Mouse (Mus musculus): ENCODE measurements around the gene Ndufs4. TPM values are rescaled to one million over a fixed set of nuclear protein-coding genes. Genes with fewer than 3 reads are reported as not detected.
A peak's percentile ranks its signal among the peaks of the same experiment; 100 is the strongest.

The Ndufs4 gene
- 275 and 293 TPM in 2 replicates for polyA plus RNA-seq (2015; fragmentation: Nextera tagmentation; extraction: Ambion mirVana)

DNA sequence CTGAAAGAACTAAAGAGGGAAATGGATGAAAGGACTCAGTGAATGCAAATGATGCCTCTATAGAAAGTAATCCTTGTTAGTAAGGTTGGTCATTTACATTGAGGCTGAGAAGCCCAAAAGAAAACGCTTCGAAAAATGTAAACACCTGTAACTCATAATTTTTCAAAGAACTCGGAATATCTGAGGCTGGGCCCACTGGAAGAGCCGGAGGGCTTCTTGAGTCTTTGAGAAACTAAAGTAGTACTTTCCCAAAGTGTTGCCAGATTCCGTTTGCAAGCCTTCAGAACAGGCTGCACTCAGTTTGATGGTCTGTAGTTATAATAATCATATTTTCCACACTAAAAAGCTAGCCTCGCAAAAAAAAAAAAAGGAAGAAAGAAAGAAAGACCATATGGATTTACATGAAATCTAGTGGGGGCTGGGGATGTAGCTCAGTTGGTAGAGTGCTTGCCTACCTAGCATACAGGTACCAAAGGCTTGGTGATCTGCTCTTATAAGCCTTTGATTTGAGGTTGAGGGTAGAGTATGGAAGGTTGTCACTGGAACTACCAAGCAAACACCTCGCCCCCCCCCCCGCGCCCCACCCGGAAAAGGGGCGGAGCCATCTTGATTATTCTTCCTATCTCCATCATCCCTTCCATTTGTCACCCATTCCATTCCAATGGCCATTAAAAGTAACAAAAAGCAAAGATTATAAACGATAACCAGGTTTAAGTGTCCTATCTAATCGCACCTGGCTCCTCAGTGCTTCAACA lies at the start of gene Ndufs4:
TSS of gene Ndufs4 (minus strand) at position 48 of the 755 bp plus-strand sequence.
- peak within 1 kb of the TSS; percentile 96 for H3K4me3 ChIP-seq (ENCODE audit: low read length)
- WGBS: 42% methylated on average over 13 of the region's 13 CpGs
- no peaks in the 10 kb centered on the region for H3K27me3 ChIP-seq (ENCODE audit: insufficient read depth, low read length)
- H3K9ac ChIP-seq (replicated peaks; ENCODE audit: low read length): peak within 1 kb of the TSS; percentile 94
- no peaks in the 10 kb centered on the region for H3K36me3 ChIP-seq (ENCODE audit: insufficient read depth, low read length)
- peak; percentile 5; the same call in 1 of the 2 replicates for ATAC-seq (ENCODE audit: low FRiP score, low TSS enrichment)
- no peaks in the 10 kb centered on the region for H3K9me3 ChIP-seq (ENCODE audit: low read length)
- peak within 1 kb of the TSS; percentile 79 for H3K4me2 ChIP-seq (replicated peaks; ENCODE audit: low read depth, low read length)
- peak within 1 kb of the TSS; percentile 89 for H3K27ac ChIP-seq (ENCODE audit: low read length)
- H3K4me1 ChIP-seq (ENCODE audit: insufficient read depth, low read length): peaks cover 8% of the 10 kb centered on the region

DNA sequence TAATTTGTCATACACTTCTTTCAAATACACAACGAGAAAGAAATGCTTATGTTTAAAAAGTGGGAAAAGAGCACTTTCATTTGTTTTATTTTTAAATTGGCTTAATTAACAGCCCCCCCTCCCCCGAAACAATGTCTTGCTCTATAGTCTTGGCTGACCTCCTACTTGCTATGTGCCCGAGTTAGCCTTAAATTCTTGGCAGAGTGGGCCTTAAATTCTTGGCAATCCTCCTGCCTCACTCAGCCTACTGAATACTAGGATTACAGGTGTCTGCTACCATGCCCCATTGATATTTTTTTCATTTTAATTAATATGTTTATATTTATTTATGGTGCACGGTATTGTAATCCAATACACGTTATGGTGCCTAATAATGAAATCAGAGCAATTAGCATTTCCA lies 44.4 kb upstream of the Ndufs4 start:
- no peaks in the 10 kb centered on the region for H3K36me3 ChIP-seq (ENCODE audit: insufficient read depth, low read length)
- no peaks in the 10 kb centered on the region for H3K4me1 ChIP-seq (ENCODE audit: insufficient read depth, low read length)
- no peak overlapping the region for H3K27ac ChIP-seq (ENCODE audit: low read length)
- H3K27me3 ChIP-seq (ENCODE audit: insufficient read depth, low read length): no peaks in the 10 kb centered on the region
- no peaks in the 10 kb centered on the region for H3K9me3 ChIP-seq (ENCODE audit: low read length)
- H3K9ac ChIP-seq (replicated peaks; ENCODE audit: low read length): no peak overlapping the region
- no peak overlapping the region for H3K4me2 ChIP-seq (replicated peaks; ENCODE audit: low read depth, low read length)
- H3K4me3 ChIP-seq (ENCODE audit: low read length): no peak overlapping the region
- no peak for ATAC-seq (ENCODE audit: low FRiP score, low TSS enrichment)
- WGBS: 76% methylated on average over 5 of the region's 5 CpGs

DNA sequence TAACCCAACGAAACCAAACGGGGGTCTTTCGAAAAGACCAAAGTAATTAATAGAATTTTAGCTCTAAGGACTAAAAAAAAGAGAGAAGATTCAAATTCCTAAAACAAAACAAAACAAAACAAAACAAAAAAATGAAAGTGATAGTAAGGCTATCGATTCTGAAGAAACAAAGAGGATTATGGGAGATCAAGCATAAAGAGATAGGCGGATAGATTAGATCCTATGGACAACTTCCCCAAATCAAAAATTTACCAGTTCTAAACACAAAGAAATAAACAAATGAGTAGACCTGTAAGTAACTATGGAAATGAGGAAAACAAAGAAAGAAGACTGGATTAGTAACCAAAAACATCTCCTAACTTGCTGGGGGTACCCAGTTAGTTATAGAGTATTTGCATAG lies 37.2 kb upstream of the Ndufs4 start:
- H3K9ac ChIP-seq (replicated peaks; ENCODE audit: low read length): no peak overlapping the region
- no peak overlapping the region for H3K27ac ChIP-seq (ENCODE audit: low read length)
- no peak for ATAC-seq (ENCODE audit: low FRiP score, low TSS enrichment)
- WGBS: 95% methylated on average over 5 of the region's 5 CpGs
- H3K36me3 ChIP-seq (ENCODE audit: insufficient read depth, low read length): no peaks in the 10 kb centered on the region
- no peak overlapping the region for H3K4me3 ChIP-seq (ENCODE audit: low read length)
- no peaks in the 10 kb centered on the region for H3K4me1 ChIP-seq (ENCODE audit: insufficient read depth, low read length)
- H3K27me3 ChIP-seq (ENCODE audit: insufficient read depth, low read length): no peaks in the 10 kb centered on the region
- H3K9me3 ChIP-seq (ENCODE audit: low read length): no peaks in the 10 kb centered on the region
- no peak overlapping the region for H3K4me2 ChIP-seq (replicated peaks; ENCODE audit: low read depth, low read length)

DNA sequence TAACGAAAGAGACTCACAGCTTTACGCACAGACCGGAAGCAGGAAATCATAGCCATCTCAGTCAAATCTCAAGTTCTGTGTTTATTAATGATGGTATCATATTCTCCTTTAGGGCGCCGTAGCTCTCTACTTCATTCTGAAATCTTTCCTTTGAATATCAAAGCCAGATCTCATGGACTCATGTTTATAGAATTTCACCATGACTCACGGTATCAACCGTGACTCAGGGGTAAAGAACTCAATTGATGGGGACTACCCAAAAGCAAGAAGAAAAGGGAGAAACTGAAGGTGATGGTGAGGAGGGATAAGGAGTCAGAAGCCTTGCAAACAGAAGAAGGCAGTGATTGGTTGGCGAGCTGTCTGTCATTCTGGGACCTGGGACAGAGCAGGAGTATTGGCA lies 32.2 kb upstream of the Ndufs4 start:
- H3K9ac ChIP-seq (replicated peaks; ENCODE audit: low read length): no peak overlapping the region
- no peaks in the 10 kb centered on the region for H3K4me1 ChIP-seq (ENCODE audit: insufficient read depth, low read length)
- no peaks in the 10 kb centered on the region for H3K9me3 ChIP-seq (ENCODE audit: low read length)
- WGBS: 71% methylated on average over 8 of the region's 8 CpGs
- H3K4me3 ChIP-seq (ENCODE audit: low read length): no peak overlapping the region
- no peak overlapping the region for H3K4me2 ChIP-seq (replicated peaks; ENCODE audit: low read depth, low read length)
- no peaks in the 10 kb centered on the region for H3K27me3 ChIP-seq (ENCODE audit: insufficient read depth, low read length)
- H3K36me3 ChIP-seq (ENCODE audit: insufficient read depth, low read length): no peaks in the 10 kb centered on the region
- no peak overlapping the region for H3K27ac ChIP-seq (ENCODE audit: low read length)
- ATAC-seq (ENCODE audit: low FRiP score, low TSS enrichment): no peak

DNA sequence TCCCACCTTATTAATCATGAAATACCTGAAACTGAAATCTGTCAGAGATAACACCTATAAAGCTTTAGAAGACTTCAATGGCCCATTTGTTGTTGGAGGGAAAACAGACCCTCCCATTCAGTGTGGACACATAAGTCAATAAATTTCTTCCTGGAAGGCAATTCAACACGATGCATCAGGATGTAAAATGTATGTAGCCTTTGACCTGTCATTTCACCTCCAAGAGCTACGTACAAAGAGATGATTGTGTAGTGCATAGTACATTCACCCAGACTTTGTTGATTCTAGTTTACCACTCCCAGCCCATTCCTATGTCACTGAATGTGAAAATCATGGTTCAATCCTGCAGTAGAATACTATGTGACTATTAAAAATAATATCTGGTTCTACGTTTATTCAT lies 31.3 kb upstream of the Ndufs4 start:
- no peak overlapping the region for H3K9ac ChIP-seq (replicated peaks; ENCODE audit: low read length)
- no peak overlapping the region for H3K4me2 ChIP-seq (replicated peaks; ENCODE audit: low read depth, low read length)
- no peaks in the 10 kb centered on the region for H3K4me1 ChIP-seq (ENCODE audit: insufficient read depth, low read length)
- H3K27me3 ChIP-seq (ENCODE audit: insufficient read depth, low read length): no peaks in the 10 kb centered on the region
- H3K27ac ChIP-seq (ENCODE audit: low read length): no peak overlapping the region
- H3K9me3 ChIP-seq (ENCODE audit: low read length): no peaks in the 10 kb centered on the region
- no peaks in the 10 kb centered on the region for H3K36me3 ChIP-seq (ENCODE audit: insufficient read depth, low read length)
- no peak for ATAC-seq (ENCODE audit: low FRiP score, low TSS enrichment)
- H3K4me3 ChIP-seq (ENCODE audit: low read length): no peak overlapping the region
- WGBS: 72% methylated on average over 3 of the region's 3 CpGs

DNA sequence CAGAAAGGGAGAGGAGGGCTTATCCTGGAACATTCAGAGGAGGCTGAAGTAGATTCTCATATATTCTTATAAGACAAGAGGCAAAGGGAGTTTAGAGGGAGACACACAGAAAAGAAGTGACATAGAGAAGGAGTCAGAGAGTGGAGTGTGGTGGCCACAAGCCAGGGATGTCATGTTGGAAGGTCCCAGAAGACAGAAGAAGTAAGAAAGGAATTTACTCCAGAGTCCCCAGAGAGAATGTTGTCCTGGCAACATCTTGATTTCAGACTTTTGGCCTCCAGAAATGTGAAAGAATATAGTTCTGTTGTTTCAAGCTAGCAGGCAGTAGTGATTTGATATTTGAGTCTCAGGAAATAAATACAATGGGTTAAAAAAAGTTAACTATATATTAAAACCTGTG lies 24.3 kb upstream of the Ndufs4 start:
- H3K9ac ChIP-seq (replicated peaks; ENCODE audit: low read length): no peak overlapping the region
- H3K9me3 ChIP-seq (ENCODE audit: low read length): no peaks in the 10 kb centered on the region
- H3K4me2 ChIP-seq (replicated peaks; ENCODE audit: low read depth, low read length): no peak overlapping the region
- no peaks in the 10 kb centered on the region for H3K36me3 ChIP-seq (ENCODE audit: insufficient read depth, low read length)
- no peak overlapping the region for H3K27ac ChIP-seq (ENCODE audit: low read length)
- ATAC-seq (ENCODE audit: low FRiP score, low TSS enrichment): no peak
- H3K4me3 ChIP-seq (ENCODE audit: low read length): no peak overlapping the region
- H3K4me1 ChIP-seq (ENCODE audit: insufficient read depth, low read length): no peaks in the 10 kb centered on the region
- no peaks in the 10 kb centered on the region for H3K27me3 ChIP-seq (ENCODE audit: insufficient read depth, low read length)

DNA sequence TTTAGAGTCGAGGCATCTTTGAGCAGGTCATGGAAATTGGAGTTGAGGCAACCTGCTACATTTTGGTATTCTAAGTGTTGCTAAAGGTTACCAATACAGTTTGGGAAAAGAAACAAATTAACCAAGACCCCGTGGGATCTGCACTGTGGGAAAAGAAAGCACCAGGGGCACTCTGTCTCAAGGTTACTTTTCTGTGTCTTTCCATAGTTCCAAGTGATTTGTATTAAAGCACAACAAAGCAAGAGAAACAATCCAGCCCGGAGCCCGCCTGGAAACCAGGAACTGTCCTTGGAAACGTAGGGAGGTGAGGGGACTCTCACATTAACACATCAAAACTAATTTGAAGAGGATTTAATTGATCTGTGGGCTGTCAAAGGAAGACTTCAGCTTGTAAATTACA lies 18.8 kb upstream of the Ndufs4 start:
- Histone ChIP-seq H3K36me3 (ENCODE audit: insufficient read depth, low read length) (no peaks in the 10 kb centered on the region), H3K27ac (ENCODE audit: low read length) (no peak overlapping the region), H3K27me3 (ENCODE audit: insufficient read depth, low read length) (no peaks in the 10 kb centered on the region), H3K4me2 (replicated peaks; ENCODE audit: low read depth, low read length) (no peak overlapping the region), H3K4me3 (ENCODE audit: low read length) (no peak overlapping the region), H3K9me3 (ENCODE audit: low read length) (no peaks in the 10 kb centered on the region), H3K4me1 (ENCODE audit: insufficient read depth, low read length) (no peaks in the 10 kb centered on the region), H3K9ac (replicated peaks; ENCODE audit: low read length) (no peak overlapping the region)
- no peak for ATAC-seq (ENCODE audit: low FRiP score, low TSS enrichment)
- WGBS: 13% methylated on average over 5 of the region's 5 CpGs

DNA sequence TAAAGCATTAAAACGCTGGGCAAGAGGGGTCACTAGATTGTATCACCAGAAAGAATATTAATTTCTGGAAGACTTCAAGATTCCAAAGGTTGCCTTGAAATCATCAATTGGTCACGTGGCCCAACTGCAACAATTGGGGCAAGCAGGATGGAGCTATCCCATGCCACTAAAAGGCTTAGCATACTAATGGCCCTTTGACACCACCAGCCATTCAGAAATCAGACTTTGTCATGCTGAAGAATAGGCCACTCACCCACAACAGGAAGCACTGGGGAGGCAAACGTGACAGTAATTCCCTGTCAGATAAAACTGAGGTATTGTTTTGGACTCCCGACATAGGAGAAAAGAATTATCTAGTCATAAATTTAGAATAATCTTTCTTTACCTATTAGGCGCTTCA lies 18.4 kb upstream of the Ndufs4 start:
- Histone ChIP-seq H3K9ac (replicated peaks; ENCODE audit: low read length) (no peak overlapping the region), H3K4me3 (ENCODE audit: low read length) (no peak overlapping the region), H3K27me3 (ENCODE audit: insufficient read depth, low read length) (no peaks in the 10 kb centered on the region), H3K4me2 (replicated peaks; ENCODE audit: low read depth, low read length) (no peak overlapping the region), H3K36me3 (ENCODE audit: insufficient read depth, low read length) (no peaks in the 10 kb centered on the region), H3K9me3 (ENCODE audit: low read length) (no peaks in the 10 kb centered on the region), H3K4me1 (ENCODE audit: insufficient read depth, low read length) (no peaks in the 10 kb centered on the region), H3K27ac (ENCODE audit: low read length) (no peak overlapping the region)
- ATAC-seq (ENCODE audit: low FRiP score, low TSS enrichment): no peak
- 20% methylated on average over 5 of the region's 5 CpGs for WGBS

DNA sequence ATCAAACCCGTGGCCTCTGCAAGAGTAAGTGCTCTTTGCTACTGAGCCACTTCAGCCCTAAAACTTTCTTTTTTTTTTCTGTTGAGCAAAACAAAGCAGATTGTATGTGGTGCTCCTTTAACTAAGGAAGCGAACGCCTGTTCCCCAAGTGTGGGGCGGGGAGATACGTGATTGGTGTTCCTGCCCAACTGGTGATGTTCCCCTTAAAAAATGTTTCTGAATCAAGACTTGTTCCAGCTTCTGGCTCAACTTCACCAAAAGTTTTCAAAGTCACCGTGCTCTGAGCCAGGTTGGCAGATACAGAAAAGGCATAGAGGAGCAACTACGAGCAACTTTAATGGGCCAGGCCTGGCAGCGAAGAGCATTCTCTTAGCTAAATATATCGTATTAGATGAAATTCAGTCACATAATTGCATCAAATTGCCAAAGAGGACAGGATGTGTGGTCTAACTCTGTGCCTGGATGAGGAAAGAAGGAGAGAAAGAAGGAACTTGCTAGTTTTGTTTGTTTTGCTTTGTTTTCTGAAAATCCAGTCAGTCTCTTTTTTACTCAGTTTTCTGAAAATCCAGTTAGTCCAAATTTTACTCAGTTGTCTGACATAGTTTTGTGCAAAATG lies 17.1 kb upstream of the Ndufs4 start:
- H3K4me1 ChIP-seq (ENCODE audit: insufficient read depth, low read length): no peaks in the 10 kb centered on the region
- no peak for ATAC-seq (ENCODE audit: low FRiP score, low TSS enrichment)
- H3K36me3 ChIP-seq (ENCODE audit: insufficient read depth, low read length): no peaks in the 10 kb centered on the region

DNA sequence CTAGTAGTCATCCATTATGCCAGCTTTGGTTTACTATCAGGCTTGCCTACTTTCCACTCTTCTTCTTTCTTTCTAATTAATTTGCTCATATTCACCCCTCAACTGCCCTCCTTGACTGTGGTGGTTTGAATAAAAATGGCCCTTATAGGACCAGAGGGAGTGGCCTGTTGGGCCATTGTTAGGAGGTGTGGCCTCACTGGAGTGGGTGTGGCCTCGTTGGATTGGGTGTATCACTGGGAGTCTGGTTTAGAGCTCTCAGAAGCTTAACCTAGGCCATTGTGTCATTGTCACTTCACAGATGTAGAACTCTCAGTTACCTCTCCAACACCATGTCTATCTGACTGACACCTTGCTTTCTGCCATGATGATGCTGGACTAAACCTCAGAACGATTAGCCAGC lies 10.8 kb upstream of the Ndufs4 start:
- Histone ChIP-seq H3K4me1 (ENCODE audit: insufficient read depth, low read length) (no peaks in the 10 kb centered on the region), H3K9ac (replicated peaks; ENCODE audit: low read length) (no peak overlapping the region), H3K36me3 (ENCODE audit: insufficient read depth, low read length) (no peaks in the 10 kb centered on the region), H3K9me3 (ENCODE audit: low read length) (no peaks in the 10 kb centered on the region), H3K4me2 (replicated peaks; ENCODE audit: low read depth, low read length) (no peak overlapping the region), H3K4me3 (ENCODE audit: low read length) (no peak overlapping the region), H3K27me3 (ENCODE audit: insufficient read depth, low read length) (no peaks in the 10 kb centered on the region), H3K27ac (ENCODE audit: low read length) (no peak overlapping the region)
- 90% methylated on average over 2 of the region's 2 CpGs for WGBS
- no peak for ATAC-seq (ENCODE audit: low FRiP score, low TSS enrichment)

More for the DNA sequence above, 17.1 kb upstream of the Ndufs4 start:
- H3K9me3 ChIP-seq (ENCODE audit: low read length): no peaks in the 10 kb centered on the region
- H3K4me3 ChIP-seq (ENCODE audit: low read length): no peak overlapping the region
- H3K9ac ChIP-seq (replicated peaks; ENCODE audit: low read length): no peak overlapping the region
- WGBS: 87% methylated on average over 9 of the region's 9 CpGs
- H3K4me2 ChIP-seq (replicated peaks; ENCODE audit: low read depth, low read length): no peak overlapping the region
- H3K27me3 ChIP-seq (ENCODE audit: insufficient read depth, low read length): no peaks in the 10 kb centered on the region
- H3K27ac ChIP-seq (ENCODE audit: low read length): no peak overlapping the region
